Mouse (Mus musculus): ENCODE results near the gene Rrad. TPM values are rescaled to one million over a fixed set of nuclear protein-coding genes. Genes with fewer than 3 reads are reported as not detected.

Gene Rrad
- polyA plus RNA-seq, 1 experiment = 2.2 TPM

- TF ChIP-seq GATA1 (IDR thresholded peaks at IDR 0.05; ENCODE audit: borderline replicate concordance, low read length) (no peak), FLI1 (IDR thresholded peaks at IDR 0.05; ENCODE audit: low read length) (no peak)
- peaks cover 6% of the 10 kb centered on the region for H3K36me3 ChIP-seq (replicated peaks; ENCODE audit: low read length)
- H3K9me3 ChIP-seq = peaks cover 5% of the 10 kb centered on the region
- H3K27me3 ChIP-seq (replicated peaks) = peaks cover 37% of the 10 kb centered on the region
- peaks cover 36% of the 10 kb centered on the region for H3K4me1 ChIP-seq
- H3K4me3 ChIP-seq (replicated peaks) = no peak within 1 kb of the TSS
Observed at GRCm38 (mm10) chr8:104624161-104624560, 7.0 kb downstream of the Rrad start, which contains the start of gene Cdh16. Gene Cdh16, minus strand, starts transcription at chr8:104624396.

- Histone ChIP-seq H3K9me3 (peaks cover 5% of the 10 kb centered on the region), H3K4me1 (peaks cover 15% of the 10 kb centered on the region), H3K27me3 (replicated peaks) (peaks cover 69% of the 10 kb centered on the region), H3K36me3 (replicated peaks; ENCODE audit: low read length) (no peaks in the 10 kb centered on the region), H3K4me3 (replicated peaks) (no peak overlapping the region)
- TF ChIP-seq GATA1 (IDR thresholded peaks at IDR 0.05; ENCODE audit: borderline replicate concordance, low read length) = no peak
Observed at GRCm38 (mm10) chr8:104620765-104621164, 10.4 kb downstream of the Rrad start.

- no peak for TF ChIP-seq FLI1 (IDR thresholded peaks at IDR 0.05; ENCODE audit: low read length)
- TF ChIP-seq GATA1 (IDR thresholded peaks at IDR 0.05; ENCODE audit: borderline replicate concordance, low read length) = no peak
- H3K4me1 ChIP-seq = peaks cover 6% of the 10 kb centered on the region; the same call in 1 of the 2 replicates
- H3K9me3 ChIP-seq = no peaks in the 10 kb centered on the region
- no peaks in the 10 kb centered on the region for H3K36me3 ChIP-seq (replicated peaks; ENCODE audit: low read length)
- no peak overlapping the region for H3K4me3 ChIP-seq (replicated peaks)
- peaks cover 72% of the 10 kb centered on the region for H3K27me3 ChIP-seq (replicated peaks)
Observed at GRCm38 (mm10) chr8:104613119-104613518, 18.0 kb downstream of the Rrad start.

GRCm38 (mm10) chr8:104611613-104612012, 19.5 kb downstream of the Rrad start:
- Histone ChIP-seq H3K27me3 (replicated peaks) (peaks cover 69% of the 10 kb centered on the region), H3K4me1 (peaks cover 6% of the 10 kb centered on the region; the same call in 1 of the 2 replicates), H3K4me3 (replicated peaks) (no peak overlapping the region), H3K9me3 (no peaks in the 10 kb centered on the region), H3K36me3 (replicated peaks; ENCODE audit: low read length) (no peaks in the 10 kb centered on the region)
- TF ChIP-seq FLI1 (IDR thresholded peaks at IDR 0.05; ENCODE audit: low read length) (no peak), GATA1 (IDR thresholded peaks at IDR 0.05; ENCODE audit: borderline replicate concordance, low read length) (no peak)

DNA sequence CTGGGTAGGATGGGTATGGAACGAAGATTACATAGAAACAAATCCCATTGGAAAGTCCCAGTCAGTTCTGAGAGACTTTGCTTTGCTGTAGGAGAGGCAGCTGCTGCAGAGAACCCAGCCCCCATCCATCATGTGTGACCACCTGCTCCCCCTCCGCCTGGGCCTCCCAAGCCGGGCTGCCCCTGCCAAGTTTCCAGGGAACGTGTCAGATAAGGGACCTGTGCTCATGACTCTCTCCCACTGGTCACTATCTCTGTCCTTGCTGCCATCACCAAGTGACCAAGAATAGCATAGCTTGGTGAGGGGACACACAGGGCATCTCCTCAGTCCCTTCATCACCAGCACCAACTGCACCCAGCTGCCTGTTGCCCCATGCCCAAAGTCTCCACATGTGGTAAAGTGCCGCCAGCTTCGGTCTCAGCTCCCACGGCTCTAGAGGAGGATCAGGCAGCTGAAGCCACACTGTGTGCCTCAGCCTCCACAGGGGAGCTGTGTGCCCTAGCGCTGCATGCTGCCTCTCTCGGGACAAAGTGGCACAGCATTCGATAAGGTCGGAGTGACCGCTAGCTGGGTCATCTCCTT, 20.9 kb downstream of the Rrad start:
- Histone ChIP-seq H3K27me3 (replicated peaks) (peaks cover 72% of the 10 kb centered on the region), H3K4me3 (replicated peaks) (no peak overlapping the region), H3K9me3 (no peaks in the 10 kb centered on the region), H3K4me1 (peaks cover 6% of the 10 kb centered on the region; the same call in 1 of the 2 replicates), H3K36me3 (replicated peaks; ENCODE audit: low read length) (no peaks in the 10 kb centered on the region)
- TF ChIP-seq FLI1 (IDR thresholded peaks at IDR 0.05; ENCODE audit: low read length) (no peak), GATA1 (IDR thresholded peaks at IDR 0.05; ENCODE audit: borderline replicate concordance, low read length) (no peak)

GRCm38 (mm10) chr8:104609222-104609621, 21.9 kb downstream of the Rrad start:
- no peak overlapping the region for H3K4me3 ChIP-seq (replicated peaks)
- peaks cover 6% of the 10 kb centered on the region; the same call in 1 of the 2 replicates for H3K4me1 ChIP-seq
- TF ChIP-seq FLI1 (IDR thresholded peaks at IDR 0.05; ENCODE audit: low read length) (no peak), GATA1 (IDR thresholded peaks at IDR 0.05; ENCODE audit: borderline replicate concordance, low read length) (no peak)
- no peaks in the 10 kb centered on the region for H3K9me3 ChIP-seq
- peaks cover 66% of the 10 kb centered on the region for H3K27me3 ChIP-seq (replicated peaks)
- no peaks in the 10 kb centered on the region for H3K36me3 ChIP-seq (replicated peaks; ENCODE audit: low read length)

DNA sequence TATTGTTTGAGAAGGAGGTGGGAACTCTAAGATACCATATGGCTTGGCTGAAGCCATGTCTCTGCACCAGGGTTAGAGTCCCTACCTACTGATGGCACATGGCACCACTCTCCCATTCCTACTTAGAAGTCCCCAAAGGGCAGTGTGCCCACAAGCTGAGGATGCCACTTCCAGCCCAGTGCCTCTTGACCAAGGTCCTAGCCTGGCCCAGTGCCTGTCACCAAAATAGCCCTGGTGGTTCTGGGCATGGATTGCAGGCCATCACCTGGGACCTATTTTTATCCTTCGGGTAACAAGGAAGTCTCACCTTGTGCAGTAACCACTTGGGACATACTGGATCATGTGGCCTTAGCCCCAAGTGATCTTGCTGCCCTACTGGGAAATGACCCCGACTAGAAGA, 23.2 kb downstream of the Rrad start:
- TF ChIP-seq GATA1 (IDR thresholded peaks at IDR 0.05; ENCODE audit: borderline replicate concordance, low read length) = no peak
- Histone ChIP-seq H3K4me3 (replicated peaks) (no peak overlapping the region), H3K9me3 (no peaks in the 10 kb centered on the region), H3K27me3 (replicated peaks) (peaks cover 56% of the 10 kb centered on the region), H3K36me3 (replicated peaks; ENCODE audit: low read length) (no peaks in the 10 kb centered on the region), H3K4me1 (peaks cover 5% of the 10 kb centered on the region)

- H3K36me3 ChIP-seq (replicated peaks; ENCODE audit: low read length) = no peaks in the 10 kb centered on the region
- no peaks in the 10 kb centered on the region for H3K9me3 ChIP-seq
Observed at GRCm38 (mm10) chr8:104606329-104606728, 24.8 kb downstream of the Rrad start.

DNA sequence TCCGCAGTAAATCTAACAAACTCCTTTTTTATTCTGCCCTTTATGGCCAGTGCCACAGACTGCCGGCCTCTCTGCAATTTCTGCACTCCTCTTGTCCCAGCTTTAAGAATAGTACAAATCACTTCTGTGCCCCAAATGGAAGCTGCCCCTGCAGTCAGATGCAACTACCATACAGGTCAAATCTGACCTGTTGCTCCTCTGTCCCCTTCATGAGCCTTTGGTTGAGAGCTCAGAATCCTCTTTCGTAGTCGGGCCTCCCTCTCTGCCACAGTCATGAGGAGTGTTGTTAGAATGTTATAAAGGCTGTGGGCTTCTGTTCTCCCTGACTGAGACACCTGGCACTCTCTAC, 27.9 kb downstream of the Rrad start:
- H3K9me3 ChIP-seq = no peaks in the 10 kb centered on the region
- peaks cover 33% of the 10 kb centered on the region for H3K27me3 ChIP-seq (replicated peaks)
- H3K4me3 ChIP-seq (replicated peaks) = no peak overlapping the region
- TF ChIP-seq FLI1 (IDR thresholded peaks at IDR 0.05; ENCODE audit: low read length) (no peak), GATA1 (IDR thresholded peaks at IDR 0.05; ENCODE audit: borderline replicate concordance, low read length) (no peak)
- peaks cover 24% of the 10 kb centered on the region for H3K4me1 ChIP-seq
- H3K36me3 ChIP-seq (replicated peaks; ENCODE audit: low read length) = peaks cover 12% of the 10 kb centered on the region

More at GRCm38 (mm10) chr8:104606329-104606728, 24.8 kb downstream of the Rrad start:
- Histone ChIP-seq H3K4me1 (peaks cover 21% of the 10 kb centered on the region), H3K4me3 (replicated peaks) (no peak overlapping the region), H3K27me3 (replicated peaks) (peaks cover 50% of the 10 kb centered on the region)
- TF ChIP-seq GATA1 (IDR thresholded peaks at IDR 0.05; ENCODE audit: borderline replicate concordance, low read length) (no peak), FLI1 (IDR thresholded peaks at IDR 0.05; ENCODE audit: low read length) (no peak)

- H3K27me3 ChIP-seq (replicated peaks) = peaks cover 27% of the 10 kb centered on the region
- H3K4me1 ChIP-seq = peaks cover 24% of the 10 kb centered on the region
- peaks cover 17% of the 10 kb centered on the region for H3K36me3 ChIP-seq (replicated peaks; ENCODE audit: low read length)
- TF ChIP-seq FLI1 (IDR thresholded peaks at IDR 0.05; ENCODE audit: low read length) (no peak), GATA1 (IDR thresholded peaks at IDR 0.05; ENCODE audit: borderline replicate concordance, low read length) (no peak)
- H3K4me3 ChIP-seq (replicated peaks) = peak overlapping the region; percentile 87
- H3K9me3 ChIP-seq = no peaks in the 10 kb centered on the region
Observed at GRCm38 (mm10) chr8:104602468-104603244, 28.5 kb downstream of the Rrad start.
